Mouse (Mus musculus): Measurements from ENCODE around the gene Sirt2. TPM values are rescaled to one million over a fixed set of nuclear protein-coding genes. Genes with fewer than 3 reads are reported as not detected.

Gene Sirt2
- 68.8 and 69.8 TPM in 2 replicates for polyA plus RNA-seq (2014; fragmentation: Nextera tagmentation; extraction: Ambion mirVana)

- H3K27me3 ChIP-seq (ENCODE audit: control insufficient read depth, insufficient read depth, low read length) = no peaks in the 10 kb centered on the region
- peaks cover 6% of the 10 kb centered on the region; the same call in 1 of the 2 replicates for H3K4me1 ChIP-seq (ENCODE audit: control insufficient read depth, insufficient read depth, low read length)
- H3K4me3 ChIP-seq (ENCODE audit: low read depth, low read length) = peak within 1 kb of the TSS; percentile 71
- peak within 1 kb of the TSS; percentile 69 for H3K4me2 ChIP-seq (ENCODE audit: low read depth, severe bottlenecking)
- under 1% methylated on average over 45 of the region's 45 CpGs for WGBS
- DNase-seq (ENCODE audit: low spot score) (peak; percentile 98), ATAC-seq (ENCODE audit: insufficient number of reproducible peaks, low FRiP score, low TSS enrichment, low read depth) (peak; percentile 98)
- H3K36me3 ChIP-seq (ENCODE audit: control insufficient read depth, insufficient read depth, low read length) = peaks cover 4% of the 10 kb centered on the region; the same call in 1 of the 2 replicates
- no peaks in the 10 kb centered on the region for H3K9me3 ChIP-seq (ENCODE audit: control insufficient read depth, low read length)
- H3K9ac ChIP-seq (ENCODE audit: low read length) = peak within 1 kb of the TSS; percentile 58
- no peak within 1 kb of the TSS for H3K27ac ChIP-seq (replicated peaks; ENCODE audit: low read depth, low read length)
These were observed at the start of gene Sirt2 for GRCm38 (mm10) chr7:28766173-28766879. TSS of gene Sirt2 (plus strand) at chr7:28766735.

- H3K9ac ChIP-seq (ENCODE audit: low read length) = no peak overlapping the region
- H3K27me3 ChIP-seq (ENCODE audit: control insufficient read depth, insufficient read depth, low read length) = no peaks in the 10 kb centered on the region
- H3K27ac ChIP-seq (replicated peaks; ENCODE audit: low read depth, low read length) = no peak overlapping the region
- no peak overlapping the region for H3K4me2 ChIP-seq (ENCODE audit: low read depth, severe bottlenecking)
- no peak for ATAC-seq (ENCODE audit: insufficient number of reproducible peaks, low FRiP score, low TSS enrichment, low read depth)
- 0 out of 2 replicates have a peak, but pooled peaks cover 5% of the 10 kb centered on the region for H3K4me1 ChIP-seq (ENCODE audit: control insufficient read depth, insufficient read depth, low read length)
- H3K9me3 ChIP-seq (ENCODE audit: control insufficient read depth, low read length) = no peaks in the 10 kb centered on the region
- H3K36me3 ChIP-seq (ENCODE audit: control insufficient read depth, insufficient read depth, low read length) = no peaks in the 10 kb centered on the region
- no peak overlapping the region for H3K4me3 ChIP-seq (ENCODE audit: low read depth, low read length)
- WGBS = 86% methylated on average over 10 of the region's 10 CpGs
- DNase-seq (ENCODE audit: low spot score) = no peak
These were observed 48.8 kb upstream of the Sirt2 start for GRCm38 (mm10) chr7:28717726-28718125.

- Histone ChIP-seq H3K4me1 (ENCODE audit: control insufficient read depth, insufficient read depth, low read length) (0 out of 2 replicates have a peak, but pooled peaks cover 5% of the 10 kb centered on the region), H3K4me2 (ENCODE audit: low read depth, severe bottlenecking) (no peak overlapping the region), H3K4me3 (ENCODE audit: low read depth, low read length) (no peak overlapping the region), H3K9ac (ENCODE audit: low read length) (no peak overlapping the region), H3K27ac (replicated peaks; ENCODE audit: low read depth, low read length) (no peak overlapping the region), H3K36me3 (ENCODE audit: control insufficient read depth, insufficient read depth, low read length) (no peaks in the 10 kb centered on the region), H3K27me3 (ENCODE audit: control insufficient read depth, insufficient read depth, low read length) (no peaks in the 10 kb centered on the region), H3K9me3 (ENCODE audit: control insufficient read depth, low read length) (no peaks in the 10 kb centered on the region)
- DNase-seq (ENCODE audit: low spot score) (no peak), ATAC-seq (ENCODE audit: insufficient number of reproducible peaks, low FRiP score, low TSS enrichment, low read depth) (no peak)
- WGBS = 50% methylated on average over 4 of the region's 4 CpGs
These were observed 47.4 kb upstream of the Sirt2 start for GRCm38 (mm10) chr7:28719159-28719558.

GRCm38 (mm10) chr7:28719650-28720049 is 46.9 kb upstream of the Sirt2 start:
- Histone ChIP-seq H3K4me2 (ENCODE audit: low read depth, severe bottlenecking) (no peak overlapping the region), H3K27me3 (ENCODE audit: control insufficient read depth, insufficient read depth, low read length) (no peaks in the 10 kb centered on the region), H3K9ac (ENCODE audit: low read length) (no peak overlapping the region), H3K4me1 (ENCODE audit: control insufficient read depth, insufficient read depth, low read length) (0 out of 2 replicates have a peak, but pooled peaks cover 5% of the 10 kb centered on the region), H3K36me3 (ENCODE audit: control insufficient read depth, insufficient read depth, low read length) (no peaks in the 10 kb centered on the region), H3K9me3 (ENCODE audit: control insufficient read depth, low read length) (no peaks in the 10 kb centered on the region), H3K27ac (replicated peaks; ENCODE audit: low read depth, low read length) (no peak overlapping the region), H3K4me3 (ENCODE audit: low read depth, low read length) (no peak overlapping the region)
- DNase-seq (ENCODE audit: low spot score) (no peak), ATAC-seq (ENCODE audit: insufficient number of reproducible peaks, low FRiP score, low TSS enrichment, low read depth) (no peak)
- WGBS = 80% methylated on average over 2 of the region's 2 CpGs

GRCm38 (mm10) chr7:28720753-28721537 is 45.6 kb upstream of the Sirt2 start:
- no peaks in the 10 kb centered on the region for H3K27me3 ChIP-seq (ENCODE audit: control insufficient read depth, insufficient read depth, low read length)

GRCm38 (mm10) chr7:28722079-28722478 is 44.5 kb upstream of the Sirt2 start:
- DNase-seq (ENCODE audit: low spot score) (no peak), ATAC-seq (ENCODE audit: insufficient number of reproducible peaks, low FRiP score, low TSS enrichment, low read depth) (no peak)
- H3K27me3 ChIP-seq (ENCODE audit: control insufficient read depth, insufficient read depth, low read length) = no peaks in the 10 kb centered on the region
- no peak overlapping the region for H3K4me3 ChIP-seq (ENCODE audit: low read depth, low read length)
- H3K9ac ChIP-seq (ENCODE audit: low read length) = no peak overlapping the region
- no peaks in the 10 kb centered on the region for H3K36me3 ChIP-seq (ENCODE audit: control insufficient read depth, insufficient read depth, low read length)
- 0 out of 2 replicates have a peak, but pooled peaks cover 5% of the 10 kb centered on the region for H3K4me1 ChIP-seq (ENCODE audit: control insufficient read depth, insufficient read depth, low read length)
- 92% methylated on average over 7 of the region's 7 CpGs for WGBS
- no peaks in the 10 kb centered on the region for H3K9me3 ChIP-seq (ENCODE audit: control insufficient read depth, low read length)
- H3K27ac ChIP-seq (replicated peaks; ENCODE audit: low read depth, low read length) = no peak overlapping the region
- H3K4me2 ChIP-seq (ENCODE audit: low read depth, severe bottlenecking) = no peak overlapping the region

More at GRCm38 (mm10) chr7:28720753-28721537, 45.6 kb upstream of the Sirt2 start:
- Histone ChIP-seq H3K9me3 (ENCODE audit: control insufficient read depth, low read length) (no peaks in the 10 kb centered on the region), H3K9ac (ENCODE audit: low read length) (no peak overlapping the region), H3K4me3 (ENCODE audit: low read depth, low read length) (no peak overlapping the region), H3K36me3 (ENCODE audit: control insufficient read depth, insufficient read depth, low read length) (no peaks in the 10 kb centered on the region), H3K27ac (replicated peaks; ENCODE audit: low read depth, low read length) (no peak overlapping the region), H3K4me2 (ENCODE audit: low read depth, severe bottlenecking) (no peak overlapping the region), H3K4me1 (ENCODE audit: control insufficient read depth, insufficient read depth, low read length) (0 out of 2 replicates have a peak, but pooled peaks cover 5% of the 10 kb centered on the region)
- WGBS = 53% methylated on average over 3 of the region's 3 CpGs
- DNase-seq (ENCODE audit: low spot score) (peak; percentile 42), ATAC-seq (ENCODE audit: insufficient number of reproducible peaks, low FRiP score, low TSS enrichment, low read depth) (no peak)

- Histone ChIP-seq H3K9me3 (ENCODE audit: control insufficient read depth, low read length) (no peaks in the 10 kb centered on the region), H3K27me3 (ENCODE audit: control insufficient read depth, insufficient read depth, low read length) (no peaks in the 10 kb centered on the region), H3K4me3 (ENCODE audit: low read depth, low read length) (no peak overlapping the region), H3K4me2 (ENCODE audit: low read depth, severe bottlenecking) (no peak overlapping the region), H3K4me1 (ENCODE audit: control insufficient read depth, insufficient read depth, low read length) (no peaks in the 10 kb centered on the region), H3K36me3 (ENCODE audit: control insufficient read depth, insufficient read depth, low read length) (no peaks in the 10 kb centered on the region), H3K9ac (ENCODE audit: low read length) (no peak overlapping the region), H3K27ac (replicated peaks; ENCODE audit: low read depth, low read length) (no peak overlapping the region)
- ATAC-seq (ENCODE audit: insufficient number of reproducible peaks, low FRiP score, low TSS enrichment, low read depth) = no peak
- WGBS = 90% methylated on average over 2 of the region's 2 CpGs
- DNase-seq (ENCODE audit: low spot score) = no peak
These were observed 41.9 kb upstream of the Sirt2 start for GRCm38 (mm10) chr7:28724613-28725012.

GRCm38 (mm10) chr7:28726600-28726999 is 39.9 kb upstream of the Sirt2 start:
- Histone ChIP-seq H3K27me3 (ENCODE audit: control insufficient read depth, insufficient read depth, low read length) (no peaks in the 10 kb centered on the region), H3K4me2 (ENCODE audit: low read depth, severe bottlenecking) (no peak overlapping the region), H3K9me3 (ENCODE audit: control insufficient read depth, low read length) (no peaks in the 10 kb centered on the region), H3K9ac (ENCODE audit: low read length) (no peak overlapping the region), H3K36me3 (ENCODE audit: control insufficient read depth, insufficient read depth, low read length) (no peaks in the 10 kb centered on the region), H3K27ac (replicated peaks; ENCODE audit: low read depth, low read length) (no peak overlapping the region), H3K4me1 (ENCODE audit: control insufficient read depth, insufficient read depth, low read length) (no peaks in the 10 kb centered on the region), H3K4me3 (ENCODE audit: low read depth, low read length) (no peak overlapping the region)
- WGBS = 9% methylated on average over 14 of the region's 14 CpGs
- no peak for ATAC-seq (ENCODE audit: insufficient number of reproducible peaks, low FRiP score, low TSS enrichment, low read depth)
- DNase-seq (ENCODE audit: low spot score) = peak; percentile 91

Measured in limb, embryonic 11.5 days (tissue).